Comparison of ENCODE assay signal across 20 mouse cellular contexts in the genomic region with DNA sequence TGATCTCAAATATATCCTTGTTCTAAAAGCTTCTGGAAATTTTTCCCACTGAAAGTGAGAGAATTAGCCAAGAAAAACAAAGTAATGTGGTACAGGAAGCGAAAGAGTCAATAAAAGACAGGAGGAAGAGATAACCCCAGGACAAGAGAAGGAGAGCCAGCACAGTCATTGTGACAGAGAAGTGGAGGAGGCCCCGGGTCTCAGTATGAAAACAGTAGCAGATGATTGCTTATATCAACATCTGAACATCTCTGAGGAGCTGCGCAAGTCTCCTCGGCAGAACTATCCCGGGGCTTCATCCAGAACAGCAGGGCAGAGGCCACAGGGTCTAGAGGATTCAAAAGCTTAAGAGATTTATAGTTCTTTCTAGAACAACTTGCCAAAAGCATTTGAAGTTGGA.
DNase-seq lines count a peak whose midpoint lies in the region; ATAC-seq and TF ChIP-seq lines count a peak whose summit lies in the region.
"Had no signal": no experiment of that assay in that cellular context is flagged by ENCODE, and none has a peak within 500 bp of the region (broad histone marks: within the 10 kb centered on the region; RNA-seq: fewer than 3 reads in every experiment).

No protein-coding gene starts in this region.

- TF ChIP-seq CTCF in lung, postnatal 0 days (IDR thresholded peaks at IDR 0.05): no peak

- H3K27me3 ChIP-seq in lung, postnatal 0 days (replicated peaks; ENCODE audit: insufficient read depth, low read length): no peaks in the 10 kb centered on the region
- H3K27me3 ChIP-seq in kidney, embryonic 16.5 days (ENCODE audit: insufficient read depth, low read length): no peaks in the 10 kb centered on the region
- H3K27me3 ChIP-seq: embryonic facial prominence, embryonic 13.5 days; limb, embryonic 13.5 days; neural tube, embryonic 15.5 days had no signal

- WGBS in lung, postnatal 0 days: 30% methylated on average over 5 of the region's 5 CpGs
- WGBS in kidney, embryonic 16.5 days: 23% methylated on average over 5 of the region's 5 CpGs

- no peak overlapping the region for H3K9ac ChIP-seq in lung, postnatal 0 days (replicated peaks; ENCODE audit: low read depth)
- no peak overlapping the region for H3K9ac ChIP-seq in kidney, embryonic 16.5 days (replicated peaks; ENCODE audit: low read length)
- H3K9ac ChIP-seq: embryonic facial prominence, embryonic 13.5 days; forebrain, postnatal 0 days; limb, embryonic 13.5 days; liver, embryonic 14.5 days; neural tube, embryonic 15.5 days had no signal

- no peak overlapping the region for H3K4me3 ChIP-seq in lung, postnatal 0 days (ENCODE audit: low read depth, low read length)
- no peak overlapping the region for H3K4me3 ChIP-seq in kidney, embryonic 16.5 days (ENCODE audit: low read length)
- H3K4me3 ChIP-seq: embryonic facial prominence, embryonic 13.5 days; hindbrain, embryonic 10.5 days; limb, embryonic 13.5 days; neural tube, embryonic 15.5 days had no signal

- no peaks in the 10 kb centered on the region for H3K4me1 ChIP-seq in lung, postnatal 0 days (ENCODE audit: insufficient read depth, low read depth, low read length)
- no peaks in the 10 kb centered on the region for H3K4me1 ChIP-seq in kidney, embryonic 16.5 days (ENCODE audit: insufficient read depth, low read length)
- H3K4me1 ChIP-seq: embryonic facial prominence, embryonic 13.5 days; hindbrain, embryonic 10.5 days; limb, embryonic 13.5 days; neural tube, embryonic 15.5 days had no signal

- H3K36me3 ChIP-seq in lung, postnatal 0 days (ENCODE audit: insufficient read depth, low read length): no peaks in the 10 kb centered on the region
- H3K36me3 ChIP-seq in kidney, embryonic 16.5 days (ENCODE audit: insufficient read depth, low read length): no peaks in the 10 kb centered on the region
- H3K36me3 ChIP-seq: embryonic facial prominence, embryonic 13.5 days; hindbrain, embryonic 10.5 days; limb, embryonic 13.5 days; neural tube, embryonic 15.5 days had no signal

- H3K9me3 ChIP-seq in lung, postnatal 0 days (ENCODE audit: low read length): no peaks in the 10 kb centered on the region
- no peaks in the 10 kb centered on the region for H3K9me3 ChIP-seq in kidney, embryonic 16.5 days (ENCODE audit: low read length)
- H3K9me3 ChIP-seq: embryonic facial prominence, embryonic 13.5 days; hindbrain, embryonic 10.5 days; limb, embryonic 13.5 days; neural tube, embryonic 15.5 days had no signal

- ATAC-seq in lung, postnatal 0 days: no peak
- ATAC-seq in kidney, embryonic 16.5 days (ENCODE audit: low FRiP score, low TSS enrichment): peak; percentile 87; the same call in 1 of the 2 replicates
- ATAC-seq: forebrain, postnatal 0 days had no signal

- TF ChIP-seq EP300 in lung, postnatal 0 days (IDR thresholded peaks at IDR 0.05): no peak

- no peak overlapping the region for H3K27ac ChIP-seq in lung, postnatal 0 days (ENCODE audit: low read length)
- H3K27ac ChIP-seq in kidney, embryonic 16.5 days (ENCODE audit: low read length): no peak overlapping the region
- H3K27ac ChIP-seq: embryonic facial prominence, embryonic 13.5 days; hindbrain, embryonic 10.5 days; limb, embryonic 13.5 days; liver, embryonic 14.5 days; neural tube, embryonic 15.5 days had no signal

- H3K4me2 ChIP-seq in lung, postnatal 0 days (replicated peaks; ENCODE audit: low read depth, low read length): no peak overlapping the region
- no peak overlapping the region for H3K4me2 ChIP-seq in kidney, embryonic 16.5 days (replicated peaks; ENCODE audit: low read depth, low read length)
- H3K4me2 ChIP-seq: embryonic facial prominence, embryonic 13.5 days; limb, embryonic 13.5 days; neural tube, embryonic 15.5 days had no signal

- peak; percentile 4 for DNase-seq in embryo, embryonic 11 days
- no peak for DNase-seq in embryo, embryonic 10.5 days (ENCODE audit: low spot score)
- peak; percentile 21 for DNase-seq in lung, postnatal 0 days (ENCODE audit: low spot score)
- DNase-seq in lung, postnatal 10 days: no peak
- DNase-seq in mesoderm, embryonic 11.5 days (ENCODE audit: low read depth, low spot score): peak; percentile 3
- DNase-seq in layer of hippocampus, adult 18-20 months (ENCODE audit: low spot score in 2 of 2): no peak
- DNase-seq in retina, postnatal 1 day: no peak
- DNase-seq: cerebellum, adult 9-11 months; forebrain, postnatal 0 days; gastrocnemius, postnatal 36 days; midbrain, embryonic 14.5 days; right cerebral cortex, postnatal 14 days; spleen, adult 18-20 months; thymus, postnatal 25 days had no signal

Comparison
In these comparisons a context has a peak if more than half of its experiments do, and no peak if none do; other contexts are left out.
1. DNase-seq: peak in embryo, embryonic 11 days (single experiment), lung, postnatal 0 days (single experiment) and mesoderm, embryonic 11.5 days (single experiment); none in embryo, embryonic 10.5 days (single experiment), lung, postnatal 10 days (single experiment), layer of hippocampus, adult 18-20 months (0 of 2) and retina, postnatal 1 day (single experiment).